Comparison of ENCODE assay signal across 17 mouse cellular contexts in genomic region chr2:60479906-60480305, GRCm38 (mm10).
DNase-seq lines count a peak whose midpoint lies in the region; ATAC-seq lines count a peak whose summit lies in the region.
"Had no signal": no experiment of that assay in that cellular context is flagged by ENCODE, and none has a peak within 500 bp of the region (broad histone marks: within the 10 kb centered on the region; RNA-seq: fewer than 3 reads in every experiment).

No protein-coding gene starts in this region.

- no peaks in the 10 kb centered on the region for H3K36me3 ChIP-seq in heart, embryonic 12.5 days
- H3K36me3 ChIP-seq: hindbrain, embryonic 13.5 days; kidney, embryonic 15.5 days; stomach, embryonic 15.5 days had no signal

- no peak overlapping the region for H3K4me3 ChIP-seq in heart, embryonic 12.5 days
- H3K4me3 ChIP-seq: heart, adult 2 months; hindbrain, embryonic 13.5 days; kidney, embryonic 15.5 days; stomach, embryonic 15.5 days had no signal

- peak; percentile 42 for DNase-seq in right cerebral cortex, adult 18-20 months
- DNase-seq in right cerebral cortex, postnatal 4 days, result no peak
- DNase-seq in layer of hippocampus, adult 18-20 months (ENCODE audit: low spot score in 2 of 2), result peak; percentile 53 to 82
- peak; percentile 27 to 29 for DNase-seq in layer of hippocampus, postnatal 36 days
- DNase-seq in right cerebral cortex, postnatal 36 days (ENCODE audit: low spot score in 2 of 2), result peak; percentile 14 to 34
- no peak for DNase-seq in thymus, postnatal 25 days
- DNase-seq in cerebellum, adult 8-10 months, result no peak
- DNase-seq: adrenal gland, postnatal 25 days; cerebellum, adult 9-11 months; heart, adult 2 months; liver; lung, adult 18-20 months; lung, postnatal 36 days had no signal

- no peak overlapping the region for H3K4me2 ChIP-seq in heart, embryonic 12.5 days
- H3K4me2 ChIP-seq: hindbrain, embryonic 13.5 days; kidney, embryonic 15.5 days; stomach, embryonic 15.5 days had no signal

- H3K27ac ChIP-seq in heart, embryonic 12.5 days (ENCODE audit: poor library complexity, severe bottlenecking), result no peak overlapping the region
- H3K27ac ChIP-seq: heart, adult 2 months; hindbrain, embryonic 13.5 days; kidney, embryonic 15.5 days; stomach, embryonic 15.5 days had no signal

- H3K9ac ChIP-seq in heart, embryonic 12.5 days, result no peak overlapping the region
- H3K9ac ChIP-seq: hindbrain, embryonic 13.5 days; kidney, embryonic 15.5 days; stomach, embryonic 15.5 days had no signal

- 0 out of 2 replicates have a peak, but pooled peaks cover 4% of the 10 kb centered on the region for H3K9me3 ChIP-seq in heart, embryonic 12.5 days (replicated peaks)
- H3K9me3 ChIP-seq: hindbrain, embryonic 13.5 days; kidney, embryonic 15.5 days; stomach, embryonic 15.5 days had no signal

- peaks cover 12% of the 10 kb centered on the region; the same call in 1 of the 2 replicates for H3K4me1 ChIP-seq in heart, embryonic 12.5 days (replicated peaks)
- H3K4me1 ChIP-seq: hindbrain, embryonic 13.5 days; kidney, embryonic 15.5 days; stomach, embryonic 15.5 days had no signal

- 90% methylated on average over 7 of the region's 7 CpGs for WGBS in heart, embryonic 12.5 days

- H3K27me3 ChIP-seq in heart, embryonic 12.5 days (replicated peaks), result no peaks in the 10 kb centered on the region
- H3K27me3 ChIP-seq: hindbrain, embryonic 13.5 days; kidney, embryonic 15.5 days; stomach, embryonic 15.5 days had no signal

- no peak for ATAC-seq in heart, embryonic 12.5 days (ENCODE audit: insufficient number of reproducible peaks, low FRiP score)

Comparison
In these comparisons a context has a peak if more than half of its experiments do, and no peak if none do; other contexts are left out.
1. DNase-seq: peak in right cerebral cortex, adult 18-20 months (single experiment), layer of hippocampus, adult 18-20 months (2 of 2), layer of hippocampus, postnatal 36 days (2 of 2) and right cerebral cortex, postnatal 36 days (2 of 2); none in right cerebral cortex, postnatal 4 days (single experiment), thymus, postnatal 25 days (single experiment) and cerebellum, adult 8-10 months (single experiment).